Mouse (Mus musculus): Measurements from ENCODE around the gene Map3k20. TPM values are rescaled to one million over a fixed set of nuclear protein-coding genes. Genes with fewer than 3 reads are reported as not detected.

Map3k20 gene
- polyA plus RNA-seq, 1 experiment from 2014 or later: 14.0 TPM

DNA sequence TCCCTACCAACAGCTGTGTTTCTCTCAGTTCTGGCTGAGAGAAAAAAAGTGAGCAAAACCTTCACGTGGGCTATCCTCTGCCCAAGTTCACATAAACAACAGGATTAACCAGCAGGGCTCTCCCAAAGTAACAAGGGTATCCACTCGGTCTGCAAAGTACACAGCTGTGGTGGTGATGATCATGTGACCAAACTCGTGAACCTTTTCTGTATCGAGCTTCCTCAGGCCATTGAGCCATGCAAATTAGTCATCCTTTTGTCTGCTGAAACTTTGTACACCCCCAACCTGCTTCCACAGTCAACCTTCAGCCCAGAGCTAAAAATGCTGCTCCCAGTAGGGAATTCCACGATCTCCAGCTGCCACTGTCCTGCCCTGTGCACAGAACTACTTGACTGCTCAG is 161.2 kb downstream of the Map3k20 start:
- H3K9me3 ChIP-seq (ENCODE audit: low read length): no peaks in the 10 kb centered on the region
- H3K27ac ChIP-seq (ENCODE audit: low read length): no peak overlapping the region
- no peak overlapping the region for H3K9ac ChIP-seq (replicated peaks; ENCODE audit: low read length)
- ATAC-seq (ENCODE audit: low FRiP score, low TSS enrichment): no peak
- no peak overlapping the region for H3K4me3 ChIP-seq (ENCODE audit: low read length)
- no peaks in the 10 kb centered on the region for H3K27me3 ChIP-seq (ENCODE audit: insufficient read depth, low read length)
- H3K4me2 ChIP-seq (replicated peaks; ENCODE audit: low read depth, low read length): no peak overlapping the region
- H3K36me3 ChIP-seq (ENCODE audit: insufficient read depth, low read length): peaks cover 2% of the 10 kb centered on the region; the same call in 1 of the 2 replicates
- WGBS: 56% methylated on average over 5 of the region's 5 CpGs
- H3K4me1 ChIP-seq (ENCODE audit: insufficient read depth, low read length): no peaks in the 10 kb centered on the region

DNA sequence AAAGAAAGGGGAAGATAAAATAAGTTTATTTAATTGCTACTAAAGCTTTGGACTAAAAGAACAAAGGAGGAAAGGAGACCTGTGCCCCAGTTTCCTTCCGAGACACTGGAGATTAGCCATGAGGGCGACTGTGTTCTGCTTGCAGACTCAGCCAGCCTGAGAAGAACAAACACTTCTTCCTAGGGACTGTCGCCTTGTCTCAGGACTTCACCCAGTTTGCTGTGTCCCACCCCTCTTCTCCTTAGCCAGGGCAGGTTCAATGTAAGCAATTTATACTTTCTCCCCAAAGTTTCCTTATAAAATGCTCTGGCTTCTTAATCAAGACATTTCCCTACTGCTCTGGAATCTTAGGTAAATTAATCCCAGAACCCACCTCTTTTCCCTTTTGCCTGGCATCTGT is 168.1 kb downstream of the Map3k20 start:
- no peaks in the 10 kb centered on the region for H3K36me3 ChIP-seq (ENCODE audit: insufficient read depth, low read length)
- H3K4me2 ChIP-seq (replicated peaks; ENCODE audit: low read depth, low read length): no peak overlapping the region
- ATAC-seq (ENCODE audit: low FRiP score, low TSS enrichment): no peak
- peaks cover 4% of the 10 kb centered on the region; the same call in 1 of the 2 replicates for H3K4me1 ChIP-seq (ENCODE audit: insufficient read depth, low read length)
- H3K9ac ChIP-seq (replicated peaks; ENCODE audit: low read length): no peak overlapping the region
- H3K4me3 ChIP-seq (ENCODE audit: low read length): no peak overlapping the region
- H3K27ac ChIP-seq (ENCODE audit: low read length): no peak overlapping the region
- no peaks in the 10 kb centered on the region for H3K27me3 ChIP-seq (ENCODE audit: insufficient read depth, low read length)
- no peaks in the 10 kb centered on the region for H3K9me3 ChIP-seq (ENCODE audit: low read length)
- 57% methylated on average over 3 of the region's 3 CpGs for WGBS

DNA sequence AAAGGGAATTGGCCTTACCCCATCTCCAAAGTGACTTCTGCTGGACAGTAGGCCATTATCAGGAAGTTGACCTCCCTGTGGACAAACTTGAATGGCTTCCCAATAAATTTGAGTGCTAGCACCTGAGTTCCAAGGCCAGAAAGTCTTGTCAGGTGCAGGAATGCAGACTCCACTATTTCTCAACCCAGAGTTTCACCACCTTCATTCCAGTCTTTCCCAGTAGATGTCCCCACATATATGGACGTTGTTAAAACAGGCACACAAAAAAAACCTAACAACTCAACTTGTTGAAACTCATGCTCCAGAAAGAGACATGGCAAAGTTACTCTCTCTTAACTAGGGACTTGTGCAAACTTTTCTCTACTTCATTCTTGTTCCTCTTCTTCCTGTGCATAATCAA is 170.8 kb downstream of the Map3k20 start:
- H3K4me1 ChIP-seq (ENCODE audit: insufficient read depth, low read length): peaks cover 4% of the 10 kb centered on the region; the same call in 1 of the 2 replicates
- no peaks in the 10 kb centered on the region for H3K9me3 ChIP-seq (ENCODE audit: low read length)
- no peak for ATAC-seq (ENCODE audit: low FRiP score, low TSS enrichment)
- no peak overlapping the region for H3K27ac ChIP-seq (ENCODE audit: low read length)
- H3K9ac ChIP-seq (replicated peaks; ENCODE audit: low read length): no peak overlapping the region
- H3K4me3 ChIP-seq (ENCODE audit: low read length): no peak overlapping the region
- H3K27me3 ChIP-seq (ENCODE audit: insufficient read depth, low read length): no peaks in the 10 kb centered on the region
- H3K36me3 ChIP-seq (ENCODE audit: insufficient read depth, low read length): no peaks in the 10 kb centered on the region
- H3K4me2 ChIP-seq (replicated peaks; ENCODE audit: low read depth, low read length): no peak overlapping the region
- 68% methylated on average over 1 of the region's 1 CpGs for WGBS

DNA sequence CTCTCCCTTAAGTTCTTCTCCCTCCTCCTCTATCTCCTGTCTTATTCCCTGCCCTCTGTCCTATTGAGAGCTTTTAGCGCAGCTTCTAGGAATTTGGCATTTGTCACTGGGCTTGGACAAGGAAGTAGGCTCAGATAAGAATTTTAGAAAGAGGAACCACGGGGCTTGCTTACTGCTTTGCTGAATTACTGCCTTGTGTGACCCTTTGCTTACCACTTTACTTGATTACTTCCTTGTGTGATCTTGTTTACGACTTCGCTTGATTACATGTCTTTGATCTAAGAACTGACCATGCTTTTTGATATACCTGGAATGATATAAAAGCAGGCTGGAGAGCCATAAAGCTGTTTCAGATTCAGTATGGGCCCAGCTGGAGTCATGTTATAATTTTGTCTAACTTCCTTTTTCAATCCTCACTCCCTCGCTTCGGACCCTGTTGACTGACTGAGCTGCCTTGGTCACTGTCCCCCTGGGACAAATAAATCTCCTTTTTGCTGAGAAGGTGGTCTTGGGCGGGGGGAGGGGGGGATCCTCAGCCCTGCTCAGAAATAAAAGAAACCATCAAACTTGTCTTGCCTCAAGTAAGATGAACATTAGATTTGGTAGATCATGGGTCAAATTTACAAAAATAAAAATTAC is 179.1 kb downstream of the Map3k20 start:
- H3K9ac ChIP-seq (replicated peaks; ENCODE audit: low read length): no peak overlapping the region
- H3K9me3 ChIP-seq (ENCODE audit: low read length): no peaks in the 10 kb centered on the region
- no peak for ATAC-seq (ENCODE audit: low FRiP score, low TSS enrichment)
- 16% methylated on average over 7 of the region's 7 CpGs for WGBS
- peaks cover 8% of the 10 kb centered on the region; the same call in 1 of the 2 replicates for H3K4me1 ChIP-seq (ENCODE audit: insufficient read depth, low read length)
- H3K27ac ChIP-seq (ENCODE audit: low read length): no peak overlapping the region
- no peak overlapping the region for H3K4me3 ChIP-seq (ENCODE audit: low read length)
- H3K27me3 ChIP-seq (ENCODE audit: insufficient read depth, low read length): no peaks in the 10 kb centered on the region
- no peaks in the 10 kb centered on the region for H3K36me3 ChIP-seq (ENCODE audit: insufficient read depth, low read length)
- no peak overlapping the region for H3K4me2 ChIP-seq (replicated peaks; ENCODE audit: low read depth, low read length)

DNA sequence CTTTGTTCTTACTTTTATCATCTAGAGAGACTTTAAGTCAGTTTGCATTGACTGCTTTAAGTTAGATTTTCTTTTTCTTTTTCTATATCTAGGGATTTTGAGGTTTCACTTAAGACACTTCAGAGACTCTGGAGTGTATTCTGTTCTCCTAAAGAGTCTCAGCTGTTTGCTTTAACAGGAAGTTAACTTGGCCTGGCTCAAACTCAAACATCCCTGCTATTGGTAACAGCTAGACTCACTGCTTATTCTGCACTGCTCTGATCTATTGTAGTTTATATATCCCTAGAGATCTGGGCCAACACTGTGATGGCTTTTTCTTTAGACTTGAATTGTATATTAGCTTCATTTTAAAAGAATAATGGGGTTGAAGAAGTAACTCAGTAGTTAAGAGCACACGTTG is 182.2 kb downstream of the Map3k20 start:
- H3K27ac ChIP-seq (ENCODE audit: low read length): no peak overlapping the region
- no peaks in the 10 kb centered on the region for H3K9me3 ChIP-seq (ENCODE audit: low read length)
- no peak for ATAC-seq (ENCODE audit: low FRiP score, low TSS enrichment)
- H3K4me1 ChIP-seq (ENCODE audit: insufficient read depth, low read length): peaks cover 8% of the 10 kb centered on the region; the same call in 1 of the 2 replicates
- no peak overlapping the region for H3K4me3 ChIP-seq (ENCODE audit: low read length)
- H3K27me3 ChIP-seq (ENCODE audit: insufficient read depth, low read length): no peaks in the 10 kb centered on the region
- no peak overlapping the region for H3K4me2 ChIP-seq (replicated peaks; ENCODE audit: low read depth, low read length)
- H3K9ac ChIP-seq (replicated peaks; ENCODE audit: low read length): no peak overlapping the region
- H3K36me3 ChIP-seq (ENCODE audit: insufficient read depth, low read length): no peaks in the 10 kb centered on the region
- WGBS: 72% methylated on average over 1 of the region's 1 CpGs

DNA sequence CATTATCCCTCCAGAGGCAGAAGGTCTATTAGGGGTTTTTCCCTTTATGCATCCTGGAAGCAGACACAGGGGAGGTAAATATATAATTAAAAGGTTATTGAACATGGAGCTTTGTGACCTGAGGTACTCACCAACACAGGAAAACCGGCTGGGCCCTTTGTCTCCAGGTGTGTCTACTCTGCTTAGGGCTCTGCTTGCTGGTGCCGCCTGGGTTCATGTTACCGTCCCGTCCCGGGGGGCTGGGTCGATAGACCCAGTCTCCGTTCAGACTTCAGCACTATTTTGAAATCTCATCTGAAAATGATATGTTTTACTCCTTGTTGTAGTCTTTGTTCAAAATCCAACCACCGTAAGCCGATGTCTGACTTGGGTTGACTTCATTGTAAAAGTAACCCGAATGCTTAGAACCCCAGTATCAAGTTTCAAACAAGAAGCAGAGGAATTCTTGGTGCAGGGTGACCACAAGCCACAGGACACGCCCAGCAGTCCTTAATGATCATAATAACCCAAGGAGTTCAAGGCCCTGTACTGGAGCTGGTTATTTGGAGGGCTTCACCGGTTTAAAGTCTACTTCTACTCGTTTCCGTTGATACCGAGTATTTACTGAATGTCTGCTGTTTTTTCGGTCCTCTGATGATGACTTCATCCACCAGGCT is 186.1 kb downstream of the Map3k20 start:
- no peak overlapping the region for H3K4me2 ChIP-seq (replicated peaks; ENCODE audit: low read depth, low read length)

DNA sequence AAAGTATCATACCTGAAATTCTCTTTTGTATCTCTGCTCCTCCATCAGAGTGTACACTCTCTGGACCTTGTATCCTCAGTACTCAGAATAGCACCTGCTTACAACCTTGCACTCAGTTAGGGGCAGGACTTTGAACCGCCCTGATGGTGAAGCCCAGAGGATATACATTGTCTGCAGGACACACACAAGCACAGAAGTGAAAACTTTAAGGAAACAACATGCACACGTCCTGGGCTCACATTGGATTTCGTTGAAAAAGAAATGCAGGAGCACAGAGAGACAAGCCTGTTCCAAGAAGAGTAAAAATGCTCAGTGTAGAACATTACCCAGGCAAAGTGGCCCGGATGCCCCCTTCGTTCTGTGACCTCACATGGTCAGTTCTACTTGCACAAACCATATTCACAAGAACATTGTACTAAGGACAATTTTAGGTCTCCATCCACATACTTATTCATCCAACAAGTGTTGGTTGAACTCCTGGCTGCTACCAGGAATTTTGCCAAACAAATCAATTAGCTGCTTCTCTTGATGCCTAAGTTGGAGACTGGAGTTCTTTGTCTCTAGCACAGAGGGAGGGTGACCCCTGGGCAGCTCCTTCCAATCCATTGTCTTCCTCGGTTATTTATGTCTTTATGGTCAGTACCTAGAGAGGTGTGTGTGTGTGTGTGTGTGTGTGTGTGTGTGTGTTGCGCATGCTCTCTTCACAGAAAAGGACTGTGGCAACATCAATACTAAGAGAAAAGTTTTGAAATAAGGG is 189.3 kb downstream of the Map3k20 start:
- Histone ChIP-seq H3K9me3 (ENCODE audit: low read length) (no peaks in the 10 kb centered on the region), H3K36me3 (ENCODE audit: insufficient read depth, low read length) (peaks cover 5% of the 10 kb centered on the region; the same call in 1 of the 2 replicates), H3K9ac (replicated peaks; ENCODE audit: low read length) (0 out of 2 replicates have a peak overlapping the region, but pooled peaks have one; percentile 88), H3K27ac (ENCODE audit: low read length) (no peak overlapping the region), H3K4me3 (ENCODE audit: low read length) (peak overlapping the region; percentile 86; the same call in 1 of the 2 replicates), H3K4me1 (ENCODE audit: insufficient read depth, low read length) (peaks cover 25% of the 10 kb centered on the region), H3K27me3 (ENCODE audit: insufficient read depth, low read length) (no peaks in the 10 kb centered on the region), H3K4me2 (replicated peaks; ENCODE audit: low read depth, low read length) (peak overlapping the region; percentile 86)
- 39% methylated on average over 7 of the region's 7 CpGs for WGBS
- no peak for ATAC-seq (ENCODE audit: low FRiP score, low TSS enrichment)

More for the DNA sequence above, 186.1 kb downstream of the Map3k20 start:
- Histone ChIP-seq H3K27ac (ENCODE audit: low read length) (no peak overlapping the region), H3K27me3 (ENCODE audit: insufficient read depth, low read length) (no peaks in the 10 kb centered on the region), H3K4me1 (ENCODE audit: insufficient read depth, low read length) (peaks cover 9% of the 10 kb centered on the region; the same call in 1 of the 2 replicates), H3K9me3 (ENCODE audit: low read length) (no peaks in the 10 kb centered on the region), H3K36me3 (ENCODE audit: insufficient read depth, low read length) (no peaks in the 10 kb centered on the region), H3K4me3 (ENCODE audit: low read length) (no peak overlapping the region), H3K9ac (replicated peaks; ENCODE audit: low read length) (no peak overlapping the region)
- WGBS: 51% methylated on average over 16 of the region's 16 CpGs
- ATAC-seq (ENCODE audit: low FRiP score, low TSS enrichment): no peak

DNA sequence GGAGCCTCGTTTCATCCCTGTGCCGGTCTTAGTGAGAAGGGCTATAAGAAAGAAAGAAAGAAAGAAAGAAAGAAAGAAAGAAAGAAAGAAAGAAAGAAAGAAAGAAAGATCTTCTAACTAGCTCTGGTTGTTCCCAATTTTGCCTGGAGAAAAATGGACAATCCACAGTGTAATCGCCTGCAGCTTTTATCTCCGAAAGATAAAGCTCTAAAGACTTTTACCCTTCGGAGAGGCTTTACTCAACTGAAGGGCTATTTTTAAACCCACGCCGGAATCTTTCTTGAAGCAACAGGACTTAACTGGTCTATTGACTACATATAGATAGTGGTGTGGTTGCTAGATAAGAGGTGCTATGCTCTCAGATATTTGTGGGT is 190.0 kb downstream of the Map3k20 start:
- H3K36me3 ChIP-seq (ENCODE audit: insufficient read depth, low read length): peaks cover 10% of the 10 kb centered on the region
- 1% methylated on average over 7 of the region's 7 CpGs for WGBS
- peak overlapping the region; percentile 86 for H3K4me2 ChIP-seq (replicated peaks; ENCODE audit: low read depth, low read length)
- peak overlapping the region; percentile 88 for H3K9ac ChIP-seq (replicated peaks; ENCODE audit: low read length)
- peak overlapping the region; percentile 86 for H3K4me3 ChIP-seq (ENCODE audit: low read length)
- ATAC-seq (ENCODE audit: low FRiP score, low TSS enrichment): no peak
- no peaks in the 10 kb centered on the region for H3K27me3 ChIP-seq (ENCODE audit: insufficient read depth, low read length)
- peak overlapping the region; percentile 91 for H3K27ac ChIP-seq (ENCODE audit: low read length)
- H3K9me3 ChIP-seq (ENCODE audit: low read length): no peaks in the 10 kb centered on the region
- peaks cover 25% of the 10 kb centered on the region for H3K4me1 ChIP-seq (ENCODE audit: insufficient read depth, low read length)

DNA sequence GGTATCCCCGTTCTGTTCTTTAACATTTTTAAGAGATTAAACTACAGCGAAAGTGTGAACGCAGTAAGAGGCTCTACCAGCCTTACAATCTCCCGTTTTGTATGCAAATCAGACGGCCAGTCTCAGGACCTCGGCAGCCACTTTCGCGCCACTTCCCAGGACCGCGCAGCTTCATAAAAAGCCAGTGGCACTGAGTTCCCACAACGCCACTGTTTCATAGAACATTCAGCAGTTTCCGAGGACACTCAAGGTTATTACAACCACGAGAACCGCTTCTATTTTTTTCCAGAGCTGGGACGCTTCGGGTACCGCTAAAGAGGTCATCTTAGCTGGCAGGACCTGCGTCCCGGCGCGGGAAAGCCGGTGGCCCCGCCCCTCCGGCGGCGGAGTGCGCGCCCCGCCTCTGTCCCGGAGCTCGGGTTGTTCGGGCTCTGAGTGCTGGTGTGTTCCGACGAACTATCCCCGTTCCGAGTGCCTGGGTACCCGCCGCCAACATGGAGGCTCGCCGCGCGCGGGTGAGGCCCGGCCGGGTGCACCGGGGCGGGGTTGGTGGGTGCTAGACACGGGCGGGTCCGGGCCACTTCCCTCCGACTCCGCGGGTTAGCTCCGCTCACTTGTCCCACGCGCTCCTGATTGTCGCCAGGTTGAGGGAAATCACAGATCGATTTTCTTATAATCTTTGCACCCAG is 190.5 kb downstream of the Map3k20 start, which contains the start of gene Cdca7:
Gene Cdca7 (plus strand): TSS at position 363 of the 689 bp plus-strand sequence.
- Histone ChIP-seq H3K27ac (ENCODE audit: low read length) (peak within 1 kb of the TSS; percentile 91), H3K36me3 (ENCODE audit: insufficient read depth, low read length) (peaks cover 13% of the 10 kb centered on the region), H3K4me3 (ENCODE audit: low read length) (peak within 1 kb of the TSS; percentile 86), H3K9ac (replicated peaks; ENCODE audit: low read length) (peak within 1 kb of the TSS; percentile 88), H3K4me1 (ENCODE audit: insufficient read depth, low read length) (peaks cover 25% of the 10 kb centered on the region), H3K4me2 (replicated peaks; ENCODE audit: low read depth, low read length) (peak within 1 kb of the TSS; percentile 86), H3K9me3 (ENCODE audit: low read length) (no peaks in the 10 kb centered on the region), H3K27me3 (ENCODE audit: insufficient read depth, low read length) (no peaks in the 10 kb centered on the region)
- ATAC-seq (ENCODE audit: low FRiP score, low TSS enrichment): peak; percentile 88
- WGBS: under 1% methylated on average over 58 of the region's 58 CpGs

Measured in kidney, embryonic 16.5 days (tissue).